Mouse (Mus musculus): Measurements from ENCODE around the gene Gng7.

Gene Gng7

DNA sequence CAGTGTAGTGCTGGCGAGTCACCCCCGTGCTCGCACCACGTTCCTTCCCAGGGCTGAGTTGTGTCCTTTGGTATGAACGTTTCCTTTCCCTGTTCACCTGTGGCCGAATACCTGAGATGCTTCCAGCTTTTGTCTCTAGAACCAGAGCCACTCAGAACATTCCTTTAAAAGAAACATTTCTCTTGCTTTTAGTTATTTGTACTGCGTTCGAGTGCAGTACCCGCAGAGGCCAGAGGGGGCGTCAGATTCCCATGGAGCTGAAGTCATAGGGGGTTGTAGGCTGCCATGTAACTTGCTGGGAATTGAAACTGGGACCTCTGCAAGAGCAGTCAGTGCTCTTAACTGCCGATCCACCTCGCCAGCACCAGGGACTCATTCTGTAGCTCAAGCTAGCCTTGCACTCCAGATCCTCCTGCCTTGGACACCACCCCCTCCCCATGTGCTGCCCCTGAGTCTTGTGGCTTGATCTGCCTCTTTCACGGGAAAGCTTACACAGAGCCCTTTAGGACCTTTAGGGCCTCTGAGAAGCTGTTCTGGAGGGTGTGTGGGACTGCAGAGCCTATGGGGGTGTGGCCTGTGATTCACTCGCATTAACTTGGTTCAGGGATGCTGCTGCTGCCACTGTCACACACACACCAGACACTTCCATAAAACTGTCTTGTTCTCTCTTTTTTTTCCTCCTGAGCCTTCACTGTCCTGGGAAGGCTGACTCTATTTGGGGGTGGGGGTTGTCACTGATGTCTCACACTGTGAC lies 67.9 kb downstream of the Gng7 start:
- no peak for DNase-seq (ENCODE audit: extremely low spot score, low spot score)

GRCm38 (mm10) chr10:80944231-80944630 lies 70.5 kb downstream of the Gng7 start:
- no peak for DNase-seq (ENCODE audit: extremely low spot score, low spot score)

DNA sequence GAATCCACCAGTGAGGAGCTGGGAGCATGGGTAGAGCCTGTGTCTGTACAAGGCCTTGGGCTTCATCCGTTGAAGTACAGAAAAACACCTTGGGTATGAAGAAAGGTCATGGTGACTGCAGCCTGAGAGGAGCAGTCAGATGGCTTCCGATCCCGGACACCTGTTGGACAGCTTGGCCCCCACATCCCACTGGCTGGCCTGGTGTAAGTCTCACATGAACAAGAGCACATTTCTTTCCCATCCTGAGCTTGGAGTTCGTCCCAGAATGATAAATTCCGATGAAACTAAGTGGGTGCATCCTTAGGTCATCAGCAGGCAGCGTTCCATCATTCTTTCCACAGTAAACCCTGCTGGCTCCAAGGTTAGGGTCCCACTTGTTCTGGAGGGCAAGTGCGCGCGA lies 71.0 kb downstream of the Gng7 start:
- DNase-seq (ENCODE audit: extremely low spot score, low spot score) = no peak

DNA sequence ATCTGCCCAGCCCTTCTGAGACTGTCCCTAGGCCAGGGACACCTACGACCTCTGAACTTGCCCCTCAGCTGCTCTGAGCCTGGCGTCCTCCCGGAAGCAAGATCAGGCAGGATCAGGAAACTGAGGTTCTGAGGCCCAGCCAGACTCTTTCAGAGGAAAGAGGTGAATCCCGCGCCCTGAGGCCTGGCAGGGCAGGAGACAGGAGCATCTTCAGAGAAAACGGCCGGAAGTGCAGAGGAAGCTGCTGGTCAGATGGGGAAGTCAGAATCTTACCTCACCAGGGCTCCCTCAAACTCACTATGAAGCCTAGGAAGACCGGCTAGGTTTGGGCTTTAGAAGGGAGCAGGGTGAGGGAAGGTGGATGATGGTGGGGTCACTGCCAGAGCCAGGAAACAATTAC lies 71.8 kb downstream of the Gng7 start:
- no peak for DNase-seq (ENCODE audit: extremely low spot score, low spot score)

DNA sequence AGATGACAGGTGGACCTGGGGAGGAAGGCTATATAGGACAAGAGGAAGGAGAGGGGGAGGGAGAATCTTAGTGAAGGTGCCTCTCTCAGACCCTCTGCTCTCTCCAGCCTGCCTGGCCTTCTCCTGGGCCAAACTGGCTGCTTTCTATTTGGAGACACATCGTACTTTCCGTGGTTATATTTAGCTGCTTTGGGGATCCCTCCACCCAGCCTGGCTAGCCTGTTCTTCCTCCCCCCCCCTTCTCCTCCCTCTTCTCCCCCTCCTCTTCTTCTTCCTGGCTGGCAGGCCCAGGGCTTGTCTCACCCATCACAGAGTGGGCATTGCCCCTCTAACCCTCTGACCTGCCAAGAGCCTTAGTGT lies 73.8 kb downstream of the Gng7 start:
- no peak for DNase-seq (ENCODE audit: extremely low spot score, low spot score)

DNA sequence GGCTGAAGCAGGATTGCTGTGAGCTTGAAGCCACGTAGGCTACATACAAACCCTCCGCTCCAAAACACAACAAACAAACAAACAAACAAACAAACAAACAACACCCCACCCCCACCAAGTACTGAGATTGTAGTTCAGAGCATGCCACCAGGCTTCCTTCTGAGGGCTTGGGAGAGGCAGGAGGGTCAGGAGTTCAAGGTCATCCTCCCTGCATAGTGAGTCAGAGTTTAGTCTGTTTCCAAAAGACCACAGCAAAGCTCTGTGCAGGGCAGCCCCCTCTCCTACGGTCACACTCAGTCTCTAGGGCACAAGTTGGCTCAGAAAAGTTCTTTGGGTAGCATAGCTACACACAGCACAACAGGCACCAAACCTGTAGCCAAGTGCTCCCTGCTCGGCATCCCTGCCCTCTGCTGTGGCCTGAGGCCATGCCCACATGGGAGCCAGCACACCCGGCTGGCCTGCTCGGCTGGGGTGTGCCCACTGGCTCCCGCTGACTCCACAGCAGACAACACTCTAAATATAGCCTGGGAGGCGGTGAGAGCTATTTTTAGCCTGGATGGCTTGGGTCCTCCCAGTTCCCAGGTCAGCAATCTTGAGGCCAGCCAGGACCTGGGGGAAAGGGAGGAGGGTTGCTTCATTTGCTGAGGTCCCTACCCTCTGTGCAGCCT lies 74.3 kb downstream of the Gng7 start:
- no peak for DNase-seq (ENCODE audit: extremely low spot score, low spot score)

DNA sequence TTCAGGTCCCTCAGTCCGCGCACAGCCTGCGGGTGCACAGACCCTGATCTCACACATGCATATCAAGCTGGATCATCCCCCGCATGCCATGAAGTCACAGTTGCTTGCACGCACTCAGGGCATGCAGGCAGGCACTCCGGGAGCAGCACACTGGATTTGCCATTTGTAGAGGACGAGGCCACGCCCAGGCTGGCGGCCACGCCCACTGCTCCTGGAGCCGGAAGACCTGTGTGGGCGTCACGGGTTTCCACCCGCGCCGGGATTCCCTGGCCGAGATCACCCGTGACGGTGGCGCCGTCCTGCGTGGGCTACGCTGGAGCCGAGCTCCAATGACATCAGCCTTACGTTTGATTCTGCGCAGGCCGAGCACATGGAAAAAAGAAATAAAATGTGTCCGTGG lies 75.1 kb downstream of the Gng7 start:
- peak; percentile 85 for DNase-seq (ENCODE audit: extremely low spot score, low spot score)

DNA sequence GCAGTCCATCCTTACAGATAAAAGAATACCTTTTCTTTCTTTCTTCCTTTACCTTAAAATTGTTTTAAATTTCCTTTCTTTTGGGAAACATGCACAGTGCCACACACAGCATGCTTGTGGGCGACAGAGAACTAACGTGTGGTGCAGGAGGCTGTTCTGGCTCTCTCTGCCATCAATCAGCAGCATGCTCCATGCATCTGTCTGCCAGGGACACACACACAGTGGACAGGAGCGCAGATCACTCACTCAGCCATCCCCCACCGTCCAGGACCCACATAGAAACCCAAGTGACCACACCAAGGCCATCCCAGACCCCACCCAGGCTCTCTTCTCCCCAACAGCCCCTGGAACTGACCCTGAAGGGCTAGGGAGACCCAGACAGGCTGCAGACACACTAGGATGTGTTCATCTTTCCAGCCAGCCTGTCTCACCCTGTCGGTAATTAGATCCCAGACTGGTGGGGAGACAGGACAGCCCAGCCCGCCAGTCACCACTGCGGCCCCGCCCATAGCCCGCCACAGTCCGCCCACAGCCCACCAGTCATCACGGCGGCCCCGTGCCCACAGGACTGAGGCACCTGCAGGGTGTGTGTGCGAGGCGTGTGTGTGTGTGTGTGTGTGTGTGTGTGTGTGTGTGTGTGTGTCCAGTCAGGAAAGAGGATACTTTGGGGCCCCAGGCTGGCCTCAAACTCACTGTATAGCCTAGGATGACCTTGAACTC lies 75.8 kb downstream of the Gng7 start:
- DNase-seq (ENCODE audit: extremely low spot score, low spot score) = peak; percentile 60

DNA sequence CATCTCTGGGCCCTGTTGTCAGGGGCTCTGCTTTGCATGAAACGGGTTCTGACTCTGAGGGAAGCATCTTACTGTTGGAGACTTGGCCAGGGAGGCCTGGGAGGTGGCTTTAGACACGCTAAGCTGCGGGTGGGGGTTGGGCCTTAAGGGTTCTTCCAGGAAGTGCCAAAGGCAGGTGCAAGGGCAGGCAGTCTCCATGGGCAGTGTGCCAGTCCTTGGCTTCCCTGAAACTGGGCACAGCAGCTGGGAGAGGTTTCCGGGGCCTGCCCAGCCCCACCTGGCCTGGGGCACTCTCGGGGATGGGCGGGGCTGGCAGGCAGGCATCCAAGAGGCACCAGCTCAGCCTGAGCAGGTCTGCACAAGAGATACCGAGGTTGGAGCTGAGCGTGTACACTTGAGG lies 77.1 kb downstream of the Gng7 start:
- DNase-seq (ENCODE audit: extremely low spot score, low spot score) = no peak

- DNase-seq (ENCODE audit: extremely low spot score, low spot score) = no peak
Measured at GRCm38 (mm10) chr10:80936810-80937164, 78.0 kb downstream of the Gng7 start.

DNA sequence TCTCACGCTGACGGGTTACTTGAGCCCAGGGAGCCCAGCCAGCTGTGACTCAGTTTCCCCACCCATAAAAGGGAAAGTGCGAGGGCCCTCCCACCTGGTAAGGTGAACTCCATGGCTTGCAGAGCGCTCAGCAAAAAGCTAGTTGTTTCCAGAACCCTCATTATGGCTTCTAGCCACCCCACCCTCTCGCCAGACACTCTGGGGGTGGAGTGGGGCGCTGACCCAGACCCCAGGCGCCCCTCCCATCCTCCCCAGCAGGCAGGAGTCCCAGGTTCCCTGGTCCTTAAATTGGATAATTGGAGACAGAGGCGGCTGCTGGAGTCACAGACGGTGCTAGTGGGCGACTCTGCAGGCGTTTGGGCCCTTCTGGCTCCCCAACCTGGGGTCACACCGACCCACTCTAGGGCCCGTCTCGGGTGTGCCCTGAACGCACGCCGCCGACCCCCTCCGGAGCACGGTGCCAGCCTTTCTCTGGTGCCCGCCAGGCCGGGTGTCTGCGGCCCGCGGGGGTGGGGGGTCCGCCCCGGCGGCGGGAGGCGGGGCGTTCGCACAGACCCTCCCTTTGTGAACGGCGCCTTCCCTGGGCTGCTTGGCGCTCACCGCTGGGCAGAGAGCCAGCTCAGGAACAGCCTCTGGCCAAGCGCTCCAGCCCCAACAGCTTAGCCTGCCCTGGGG lies 78.5 kb downstream of the Gng7 start:
- DNase-seq (ENCODE audit: extremely low spot score, low spot score) = peak; percentile 69

DNA sequence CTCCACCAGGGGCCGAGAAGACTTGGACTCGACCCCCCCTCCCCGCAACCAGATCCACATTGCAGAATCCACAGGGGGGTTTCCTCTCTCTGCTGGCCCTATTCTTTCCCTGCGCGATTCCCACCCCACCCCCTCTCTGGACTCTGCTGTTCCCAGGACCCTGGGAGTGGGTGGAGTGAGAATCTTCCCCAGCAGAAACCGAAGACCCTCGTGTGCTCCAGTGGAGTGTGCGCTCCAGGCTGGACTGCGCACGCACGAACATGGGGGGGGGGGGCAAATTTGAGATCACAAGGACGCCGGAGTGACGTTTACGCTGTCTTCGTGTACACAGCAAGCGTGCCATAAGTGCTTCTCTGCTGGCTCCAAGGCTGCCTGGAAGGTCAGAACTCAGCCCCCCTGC lies 79.0 kb downstream of the Gng7 start:
- no peak for DNase-seq (ENCODE audit: extremely low spot score, low spot score)

- DNase-seq (ENCODE audit: extremely low spot score, low spot score) = no peak
Measured at GRCm38 (mm10) chr10:80935241-80935640, 79.5 kb downstream of the Gng7 start.

DNA sequence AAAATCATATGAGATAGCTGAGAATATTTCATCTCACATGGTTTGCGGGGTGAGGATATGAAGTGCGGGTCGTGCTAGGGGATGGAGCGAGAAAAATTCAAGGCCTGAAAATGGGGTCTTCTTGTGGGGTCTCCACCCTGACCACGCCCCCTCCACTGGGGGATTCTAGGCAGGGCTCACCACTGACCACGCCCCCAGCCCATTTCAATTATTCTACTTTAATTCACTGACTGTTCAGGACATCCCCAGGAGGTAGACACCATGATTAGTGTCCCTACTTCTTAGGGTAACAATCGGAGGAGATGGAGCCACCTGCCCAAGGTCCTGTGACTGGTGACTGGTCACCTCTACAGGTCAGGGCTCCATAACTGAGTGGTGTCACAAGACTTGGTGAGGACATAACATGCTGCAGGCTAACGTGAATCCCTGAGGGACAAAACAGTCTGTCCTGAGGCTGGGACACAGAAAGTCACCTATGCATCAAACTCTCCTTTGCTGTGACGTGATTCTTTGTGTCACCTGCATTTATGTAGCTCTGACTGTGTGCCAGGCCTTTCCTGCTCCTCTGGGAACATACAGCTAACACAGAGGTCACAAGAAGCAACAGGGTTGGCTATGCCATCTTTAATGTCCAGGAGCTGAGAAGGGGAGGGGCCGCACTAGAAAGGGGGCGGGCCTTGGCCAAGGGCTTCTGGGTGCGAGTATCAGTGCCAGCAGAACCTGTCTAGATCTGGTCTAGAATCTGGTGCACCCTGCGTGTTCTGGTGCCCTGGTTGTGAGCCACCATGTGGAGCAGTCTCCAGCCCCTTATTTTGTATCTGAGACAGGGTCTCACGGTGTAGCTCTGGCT lies 80.4 kb downstream of the Gng7 start:
- no peak for DNase-seq (ENCODE audit: extremely low spot score, low spot score)

DNA sequence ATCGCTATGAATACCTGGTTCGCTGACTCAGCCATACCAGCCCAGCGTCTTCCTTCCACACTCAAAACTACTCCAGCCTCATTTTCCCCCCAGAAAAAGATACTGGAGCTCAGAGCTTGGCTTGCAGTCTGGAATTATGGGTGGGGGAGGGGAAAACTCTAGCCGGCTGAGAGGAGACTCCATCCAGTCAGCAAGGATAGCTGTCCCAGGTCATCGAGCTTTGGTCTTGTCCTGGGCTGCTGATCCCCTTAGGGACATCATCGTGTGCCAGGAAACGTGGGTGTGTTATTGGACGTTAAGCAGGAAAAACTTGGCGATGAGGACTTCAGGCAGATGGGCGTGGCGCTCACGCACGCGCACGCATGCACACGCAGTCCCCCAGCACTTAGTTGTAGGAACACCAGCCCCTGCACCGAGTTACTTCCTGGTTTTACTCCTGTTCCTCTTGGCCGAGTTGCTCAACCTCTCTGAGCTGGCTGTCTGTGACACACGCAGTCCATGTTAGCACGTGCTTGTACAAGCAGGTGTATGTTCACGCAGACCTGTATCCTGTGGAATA lies 81.2 kb downstream of the Gng7 start:
- peak; percentile 42 for DNase-seq (ENCODE audit: extremely low spot score, low spot score)

GRCm38 (mm10) chr10:80932700-80933420 lies 81.9 kb downstream of the Gng7 start:
- DNase-seq (ENCODE audit: extremely low spot score, low spot score) = no peak

DNA sequence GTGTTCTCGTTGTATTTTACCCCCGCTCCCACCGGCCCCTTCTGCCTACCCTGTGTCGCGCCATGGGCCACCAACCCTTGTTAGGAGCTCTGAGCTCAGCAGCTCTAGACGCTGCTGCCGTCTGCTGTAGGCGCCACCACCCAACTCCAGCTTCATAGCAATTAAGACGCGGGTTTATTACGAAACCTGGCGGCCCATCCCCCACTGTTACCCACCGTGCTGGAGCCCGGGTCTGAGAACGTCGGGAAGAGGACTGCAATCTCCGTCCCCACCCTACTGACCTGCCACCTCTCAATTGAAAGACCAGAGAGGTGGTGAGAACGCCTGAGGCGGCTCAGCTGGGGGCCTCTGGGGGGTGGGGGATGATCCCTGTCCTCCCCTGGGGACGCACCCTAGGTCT lies 82.5 kb downstream of the Gng7 start:
- peak; percentile 44 for DNase-seq (ENCODE audit: extremely low spot score, low spot score)

GRCm38 (mm10) chr10:80931695-80932094 lies 83.0 kb downstream of the Gng7 start:
- peak; percentile 50 for DNase-seq (ENCODE audit: extremely low spot score, low spot score)

GRCm38 (mm10) chr10:80931153-80931671 lies 83.5 kb downstream of the Gng7 start:
- peak; percentile 40 for DNase-seq (ENCODE audit: extremely low spot score, low spot score)
